Mouse (Mus musculus): Measurements from ENCODE around the gene Kdelr1. TPM values are rescaled to one million over a fixed set of nuclear protein-coding genes. Genes with fewer than 3 reads are reported as not detected.

The Kdelr1 gene
- polyA plus RNA-seq (2012; rRNA removed; ENCODE audit: low replicate concordance) = 305 and 397 TPM in 2 replicates

GRCm38 (mm10) chr7:45872624-45873023 is at the start of gene Kdelr1:
Kdelr1 (plus strand) TSS chr7:45872772.

DNA sequence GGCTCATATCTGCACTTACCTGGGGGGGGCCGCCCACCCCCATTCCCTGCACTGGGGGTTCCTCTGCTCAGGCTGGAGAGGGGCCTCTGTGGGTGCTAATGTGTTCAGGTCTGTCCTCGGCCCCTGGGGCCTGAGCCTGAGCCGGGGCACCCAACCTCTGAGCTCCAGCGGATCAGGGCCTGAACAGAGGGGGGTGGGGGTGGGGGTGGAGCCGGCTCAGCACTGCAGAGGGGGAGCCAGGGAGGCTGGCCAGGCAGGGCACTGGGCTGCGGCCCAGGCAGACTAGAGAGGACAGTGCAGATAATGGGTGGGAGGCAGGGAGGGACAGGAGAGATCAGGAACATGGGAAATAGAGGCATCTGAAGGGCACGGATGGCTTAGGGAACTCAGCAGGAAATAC is 48.0 kb upstream of the Kdelr1 start, which contains the start of gene Kcnj14:
Gene Kcnj14 (minus strand): TSS at position 185 of the 400 bp plus-strand sequence.

DNA sequence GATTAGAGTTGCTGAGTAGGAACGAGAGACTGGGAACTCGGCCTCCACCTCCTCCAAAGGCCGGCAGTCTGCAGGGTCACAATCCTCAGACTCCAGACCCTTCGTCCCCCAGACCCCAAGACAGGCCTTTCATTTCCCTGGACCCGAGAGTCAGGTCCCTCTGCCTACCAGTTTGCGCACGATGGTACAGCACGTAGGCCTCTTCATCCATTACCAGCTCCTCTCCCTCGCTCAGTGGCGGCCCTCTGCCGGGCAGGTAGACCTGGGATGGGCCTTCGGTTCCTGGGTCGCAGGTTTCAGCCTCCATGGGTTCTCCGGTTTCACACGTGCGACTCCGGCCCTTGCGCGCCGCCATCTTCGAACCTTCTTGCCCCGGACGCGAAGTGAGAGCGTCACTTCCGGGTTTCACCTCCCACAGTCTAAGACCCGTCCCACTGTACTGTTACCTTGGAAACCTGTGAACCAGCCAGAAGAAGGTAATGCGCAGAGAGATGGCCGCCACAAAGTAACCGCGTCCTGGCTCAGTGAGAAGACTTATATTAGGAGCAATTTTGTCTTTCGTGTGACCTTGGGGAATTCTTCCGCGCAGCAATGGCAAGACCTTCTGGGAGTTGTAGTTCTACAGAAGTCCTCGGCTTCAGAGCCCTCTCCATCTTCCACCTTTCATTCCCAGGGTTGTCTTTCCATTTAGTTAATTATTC is 42.0 kb upstream of the Kdelr1 start, which contains the start of gene Grwd1:
Gene Grwd1 (minus strand): TSS at position 518 of the 701 bp plus-strand sequence.

GRCm38 (mm10) chr7:45878278-45878677 is 5.7 kb downstream of the Kdelr1 start, which contains the start of gene Grin2d:
Grin2d (minus strand) TSS chr7:45878378.

GRCm38 (mm10) chr7:45896517-45897257 is 24.1 kb downstream of the Kdelr1 start, which contains the start of the genes Syngr4 and Tmem143:
Syngr4 (minus strand) TSS chr7:45896714.
Tmem143 (plus strand) TSS chr7:45896941.

DNA sequence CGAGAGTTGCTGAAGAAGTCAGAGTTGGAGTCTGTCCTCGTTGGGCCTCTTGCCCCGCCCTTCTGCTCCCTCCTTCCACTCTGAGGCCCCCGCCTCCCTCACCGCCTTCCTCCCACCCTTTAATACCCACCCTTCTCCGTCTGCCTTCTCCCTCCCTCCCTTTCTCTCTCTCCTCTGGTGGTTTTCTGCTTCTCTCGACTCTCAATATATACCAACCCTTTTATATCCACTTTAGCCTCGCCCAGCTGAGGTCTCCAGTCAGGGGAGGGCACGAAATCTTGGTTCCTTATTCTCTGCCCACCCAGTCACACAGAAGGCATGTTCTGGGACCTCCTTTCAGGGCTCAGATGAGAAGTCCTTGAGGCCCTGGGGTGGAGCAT is 48.7 kb downstream of the Kdelr1 start, which contains the start of gene Emp3:
Gene Emp3 (minus strand): TSS at position 163 of the 380 bp plus-strand sequence.

DNA sequence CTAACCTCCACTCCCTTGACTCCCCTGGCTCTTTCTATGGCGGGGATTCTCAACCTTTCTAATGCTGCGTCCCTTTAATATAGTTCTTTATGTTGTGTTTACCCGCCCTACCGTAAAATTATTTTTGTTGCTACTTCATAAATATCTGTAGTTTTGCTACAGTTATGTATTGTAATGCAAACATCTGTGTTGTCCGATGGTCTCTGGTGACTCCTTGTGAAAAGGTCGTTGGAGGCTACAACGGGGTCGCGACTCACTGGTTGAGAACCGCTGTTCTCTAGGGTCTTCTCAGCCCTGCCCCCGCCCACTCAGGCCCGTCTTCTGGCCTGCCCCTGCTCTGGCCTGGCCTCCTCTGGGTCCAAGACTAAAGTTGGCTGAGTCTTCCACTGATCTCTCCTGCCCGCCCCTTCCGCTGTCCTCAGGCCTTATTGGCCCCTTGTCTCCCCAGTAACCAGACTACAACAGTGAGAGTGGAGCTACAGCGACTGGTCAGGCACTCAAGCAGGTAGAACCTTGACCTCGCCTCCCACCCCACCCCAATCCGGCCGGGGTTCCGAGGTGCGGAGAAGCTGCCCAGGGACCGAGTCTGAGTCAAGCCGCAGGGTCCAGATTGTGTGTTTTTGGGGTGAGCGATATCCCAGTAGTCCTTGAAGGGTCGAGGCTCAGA is 51.3 kb downstream of the Kdelr1 start, which contains the start of gene Ccdc114:
Gene Ccdc114 (plus strand): TSS at position 311 of the 667 bp plus-strand sequence.

Other genes with a start within 250 kb of the Kdelr1 start
- gene Rasip1, start 245.3 kb upstream of the Kdelr1 start, polyA plus RNA-seq (2012; rRNA removed; ENCODE audit: low replicate concordance) = 8.4 and 11.8 TPM in 2 replicates
- 1.1 and 2.0 TPM in 2 replicates for gene Mamstr, start 232.8 kb upstream of the Kdelr1 start, polyA plus RNA-seq (2012; rRNA removed; ENCODE audit: low replicate concordance)
- gene Fut2, start 206.4 kb upstream of the Kdelr1 start, polyA plus RNA-seq (2012; rRNA removed; ENCODE audit: low replicate concordance) = 0.25 and 20.6 TPM in 2 replicates
- 0.15 and 0.25 TPM in 2 replicates for gene Ntn5, start 188.8 kb upstream of the Kdelr1 start, polyA plus RNA-seq (2012; rRNA removed; ENCODE audit: low replicate concordance)
- 0.08 and 0.23 TPM in 2 replicates for gene Sec1, start 178.4 kb upstream of the Kdelr1 start, polyA plus RNA-seq (2012; rRNA removed; ENCODE audit: low replicate concordance)
- 1.8 and 5.9 TPM in 2 replicates for gene Car11, start 172.9 kb upstream of the Kdelr1 start, polyA plus RNA-seq (2012; rRNA removed; ENCODE audit: low replicate concordance)
- gene Dbp, start 167.7 kb upstream of the Kdelr1 start, polyA plus RNA-seq (2012; rRNA removed; ENCODE audit: low replicate concordance) = 13.9 and 52.0 TPM in 2 replicates
- gene Rpl18, start 157.3 kb upstream of the Kdelr1 start, polyA plus RNA-seq (2012; rRNA removed; ENCODE audit: low replicate concordance) = 1,256 and 1,945 TPM in 2 replicates
- 176 and 286 TPM in 2 replicates for gene Sphk2, start 154.8 kb upstream of the Kdelr1 start, polyA plus RNA-seq (2012; rRNA removed; ENCODE audit: low replicate concordance)
- gene Fam83e, start 151.6 kb upstream of the Kdelr1 start, polyA plus RNA-seq (2012; rRNA removed; ENCODE audit: low replicate concordance) = 97.0 and 162 TPM in 2 replicates
- gene Spaca4, start 147.0 kb upstream of the Kdelr1 start, polyA plus RNA-seq (2012; rRNA removed; ENCODE audit: low replicate concordance) = 0.63 TPM in 1 of 2 replicates, not detected in the other
- 1.4 and 5.4 TPM in 2 replicates for gene Lmtk3, start 89.0 kb upstream of the Kdelr1 start, polyA plus RNA-seq (2012; rRNA removed; ENCODE audit: low replicate concordance)
- 111 and 403 TPM in 2 replicates for gene Sult2b1, start 88.1 kb upstream of the Kdelr1 start, polyA plus RNA-seq (2012; rRNA removed; ENCODE audit: low replicate concordance)
- 68.2 and 124 TPM in 2 replicates for gene Cyth2, start 58.2 kb upstream of the Kdelr1 start, polyA plus RNA-seq (2012; rRNA removed; ENCODE audit: low replicate concordance)
- gene Kcnj14, start 48.0 kb upstream of the Kdelr1 start, polyA plus RNA-seq (2012; rRNA removed; ENCODE audit: low replicate concordance) = 0.08 TPM in 2 replicates
- 12.1 and 13.8 TPM in 2 replicates for gene Grwd1, start 41.8 kb upstream of the Kdelr1 start, polyA plus RNA-seq (2012; rRNA removed; ENCODE audit: low replicate concordance)
- 9.6 and 14.4 TPM in 2 replicates for gene Grin2d, start 5.6 kb downstream of the Kdelr1 start, polyA plus RNA-seq (2012; rRNA removed; ENCODE audit: low replicate concordance)
- gene Syngr4, start 23.9 kb downstream of the Kdelr1 start, polyA plus RNA-seq (2012; rRNA removed; ENCODE audit: low replicate concordance) = 0.14 and 0.53 TPM in 2 replicates
- 73.2 and 97.3 TPM in 2 replicates for gene Tmem143, start 24.2 kb downstream of the Kdelr1 start, polyA plus RNA-seq (2012; rRNA removed; ENCODE audit: low replicate concordance)
- 61.3 and 62.2 TPM in 2 replicates for gene Emp3, start 48.6 kb downstream of the Kdelr1 start, polyA plus RNA-seq (2012; rRNA removed; ENCODE audit: low replicate concordance)
- 10.6 and 24.0 TPM in 2 replicates for gene Ccdc114, start 51.3 kb downstream of the Kdelr1 start, polyA plus RNA-seq (2012; rRNA removed; ENCODE audit: low replicate concordance)
- 11.8 and 26.8 TPM in 2 replicates for gene Abcc6, start 157.5 kb downstream of the Kdelr1 start, polyA plus RNA-seq (2012; rRNA removed; ENCODE audit: low replicate concordance)
- gene Nomo1, start 160.9 kb downstream of the Kdelr1 start, polyA plus RNA-seq (2012; rRNA removed; ENCODE audit: low replicate concordance) = 46.2 and 54.6 TPM in 2 replicates
- gene Kcnj11, start 228.0 kb downstream of the Kdelr1 start, polyA plus RNA-seq (2012; rRNA removed; ENCODE audit: low replicate concordance) = 0.77 and 1.3 TPM in 2 replicates

All from duodenum, adult 2 months (tissue).